Mouse (Mus musculus): ENCODE data around the gene Nup214. TPM values are rescaled to one million over a fixed set of nuclear protein-coding genes. Genes with fewer than 3 reads are reported as not detected.

Nup214 gene
- polyA plus RNA-seq, 1 experiment from 2014 or later, result 72.7 TPM

DNA sequence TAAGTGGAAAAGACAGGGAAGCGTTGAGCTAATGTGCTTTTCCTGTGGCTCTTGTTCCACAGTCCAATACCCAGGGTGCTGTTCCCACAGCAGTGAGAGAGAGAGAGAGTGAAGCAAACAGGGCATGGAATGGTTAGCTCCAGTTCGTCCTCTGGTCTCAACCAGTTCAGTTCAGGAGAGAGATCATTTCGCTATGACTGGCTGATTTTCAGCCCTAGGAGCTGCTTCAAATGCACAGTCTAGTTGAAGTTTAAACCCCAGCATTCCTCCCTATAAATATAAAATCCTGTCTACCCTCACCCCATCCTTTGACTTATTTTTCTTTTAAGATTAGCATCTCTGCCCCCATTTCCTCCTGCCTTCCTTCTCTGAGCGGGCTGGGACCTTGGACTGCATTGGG lies 1.6 kb upstream of the Nup214 start:
- no peak for ATAC-seq (ENCODE audit: insufficient read depth, low FRiP score, low TSS enrichment)
- no peak overlapping the region for H3K4me2 ChIP-seq (ENCODE audit: low read depth)
- H3K9me3 ChIP-seq (ENCODE audit: control insufficient read depth, low read length), result no peaks in the 10 kb centered on the region
- H3K27ac ChIP-seq (ENCODE audit: low read depth, low read length), result no peak overlapping the region
- H3K36me3 ChIP-seq (ENCODE audit: control insufficient read depth, insufficient read depth, low read length), result 0 out of 2 replicates have a peak, but pooled peaks cover 6% of the 10 kb centered on the region
- no peaks in the 10 kb centered on the region for H3K27me3 ChIP-seq (ENCODE audit: control insufficient read depth, insufficient read depth, low read length)
- DNase-seq (ENCODE audit: low spot score), result no peak
- H3K4me3 ChIP-seq (ENCODE audit: low read depth, low read length), result no peak overlapping the region
- H3K9ac ChIP-seq (ENCODE audit: low read length), result no peak overlapping the region
- WGBS, result 84% methylated on average over 4 of the region's 4 CpGs
- H3K4me1 ChIP-seq (ENCODE audit: control insufficient read depth, insufficient read depth, low read length), result peaks cover 6% of the 10 kb centered on the region; the same call in 1 of the 2 replicates

- peak overlapping the region; percentile 87 for H3K4me3 ChIP-seq (ENCODE audit: low read depth, low read length)
- H3K4me2 ChIP-seq (ENCODE audit: low read depth), result peak overlapping the region; percentile 82
- no peaks in the 10 kb centered on the region for H3K27me3 ChIP-seq (ENCODE audit: control insufficient read depth, insufficient read depth, low read length)
- whole genome bisulfite sequencing, result 11% methylated on average over 13 of the region's 13 CpGs
- H3K27ac ChIP-seq (ENCODE audit: low read depth, low read length), result 0 out of 2 replicates have a peak overlapping the region, but pooled peaks have one; percentile 21
- no peak for DNase-seq (ENCODE audit: low spot score)
- H3K9ac ChIP-seq (ENCODE audit: low read length), result peak overlapping the region; percentile 90
- H3K36me3 ChIP-seq (ENCODE audit: control insufficient read depth, insufficient read depth, low read length), result 0 out of 2 replicates have a peak, but pooled peaks cover 7% of the 10 kb centered on the region
- H3K4me1 ChIP-seq (ENCODE audit: control insufficient read depth, insufficient read depth, low read length), result peaks cover 6% of the 10 kb centered on the region; the same call in 1 of the 2 replicates
- no peak for ATAC-seq (ENCODE audit: insufficient read depth, low FRiP score, low TSS enrichment)
- H3K9me3 ChIP-seq (ENCODE audit: control insufficient read depth, low read length), result no peaks in the 10 kb centered on the region
Observed at GRCm38 (mm10) chr2:31974809-31975371, 654 bp downstream of the Nup214 start.

- peaks cover 29% of the 10 kb centered on the region for H3K36me3 ChIP-seq (ENCODE audit: control insufficient read depth, insufficient read depth, low read length)
- no peaks in the 10 kb centered on the region for H3K9me3 ChIP-seq (ENCODE audit: control insufficient read depth, low read length)
- no peaks in the 10 kb centered on the region for H3K4me1 ChIP-seq (ENCODE audit: control insufficient read depth, insufficient read depth, low read length)
- 88% methylated on average over 1 of the region's 1 CpGs for WGBS
- no peak overlapping the region for H3K9ac ChIP-seq (ENCODE audit: low read length)
- ATAC-seq (ENCODE audit: insufficient read depth, low FRiP score, low TSS enrichment) (no peak), DNase-seq (ENCODE audit: low spot score) (no peak)
- no peak overlapping the region for H3K4me2 ChIP-seq (ENCODE audit: low read depth)
- H3K27me3 ChIP-seq (ENCODE audit: control insufficient read depth, insufficient read depth, low read length), result no peaks in the 10 kb centered on the region
- H3K27ac ChIP-seq (ENCODE audit: low read depth, low read length), result no peak overlapping the region
- no peak overlapping the region for H3K4me3 ChIP-seq (ENCODE audit: low read depth, low read length)
Observed at GRCm38 (mm10) chr2:31987774-31988173, 13.5 kb downstream of the Nup214 start.

GRCm38 (mm10) chr2:31990961-31991360 lies 16.7 kb downstream of the Nup214 start:
- peaks cover 27% of the 10 kb centered on the region for H3K36me3 ChIP-seq (ENCODE audit: control insufficient read depth, insufficient read depth, low read length)
- no peaks in the 10 kb centered on the region for H3K27me3 ChIP-seq (ENCODE audit: control insufficient read depth, insufficient read depth, low read length)
- H3K9me3 ChIP-seq (ENCODE audit: control insufficient read depth, low read length), result no peaks in the 10 kb centered on the region
- H3K4me2 ChIP-seq (ENCODE audit: low read depth), result no peak overlapping the region
- ATAC-seq (ENCODE audit: insufficient read depth, low FRiP score, low TSS enrichment), result no peak
- H3K4me3 ChIP-seq (ENCODE audit: low read depth, low read length), result no peak overlapping the region
- DNase-seq (ENCODE audit: low spot score), result no peak
- no peak overlapping the region for H3K9ac ChIP-seq (ENCODE audit: low read length)
- H3K4me1 ChIP-seq (ENCODE audit: control insufficient read depth, insufficient read depth, low read length), result no peaks in the 10 kb centered on the region
- no peak overlapping the region for H3K27ac ChIP-seq (ENCODE audit: low read depth, low read length)
- 97% methylated on average over 4 of the region's 4 CpGs for WGBS

DNA sequence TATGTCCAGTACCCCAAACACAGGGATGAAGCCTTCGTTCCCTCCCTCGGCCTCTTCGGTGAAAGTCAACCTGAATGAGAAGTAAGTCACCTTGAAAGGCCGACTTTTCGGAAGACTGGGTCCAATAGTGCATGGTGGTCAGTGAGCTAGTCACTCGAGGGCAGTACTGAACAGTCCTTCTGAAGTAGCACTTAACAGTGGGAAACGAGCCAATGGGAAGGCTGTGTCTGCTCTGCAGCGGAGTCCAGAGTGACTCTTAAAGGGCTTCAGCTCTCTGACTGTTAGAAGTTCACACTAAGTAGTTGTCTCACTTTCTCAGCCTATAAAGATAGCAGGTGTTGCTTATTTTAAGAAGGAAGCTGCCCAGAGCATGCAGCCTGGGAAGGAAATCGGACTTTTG lies 20.7 kb downstream of the Nup214 start:
- Histone ChIP-seq H3K27ac (ENCODE audit: low read depth, low read length) (no peak overlapping the region), H3K4me1 (ENCODE audit: control insufficient read depth, insufficient read depth, low read length) (no peaks in the 10 kb centered on the region), H3K4me3 (ENCODE audit: low read depth, low read length) (no peak overlapping the region), H3K9ac (ENCODE audit: low read length) (no peak overlapping the region), H3K36me3 (ENCODE audit: control insufficient read depth, insufficient read depth, low read length) (peaks cover 34% of the 10 kb centered on the region), H3K9me3 (ENCODE audit: control insufficient read depth, low read length) (no peaks in the 10 kb centered on the region), H3K4me2 (ENCODE audit: low read depth) (no peak overlapping the region), H3K27me3 (ENCODE audit: control insufficient read depth, insufficient read depth, low read length) (no peaks in the 10 kb centered on the region)
- no peak for ATAC-seq (ENCODE audit: insufficient read depth, low FRiP score, low TSS enrichment)
- no peak for DNase-seq (ENCODE audit: low spot score)
- 94% methylated on average over 9 of the region's 9 CpGs for WGBS

GRCm38 (mm10) chr2:31996060-31996459 lies 21.8 kb downstream of the Nup214 start:
- Histone ChIP-seq H3K36me3 (ENCODE audit: control insufficient read depth, insufficient read depth, low read length) (peaks cover 27% of the 10 kb centered on the region), H3K27ac (ENCODE audit: low read depth, low read length) (no peak overlapping the region), H3K4me3 (ENCODE audit: low read depth, low read length) (no peak overlapping the region), H3K27me3 (ENCODE audit: control insufficient read depth, insufficient read depth, low read length) (no peaks in the 10 kb centered on the region), H3K9me3 (ENCODE audit: control insufficient read depth, low read length) (no peaks in the 10 kb centered on the region), H3K4me1 (ENCODE audit: control insufficient read depth, insufficient read depth, low read length) (no peaks in the 10 kb centered on the region), H3K4me2 (ENCODE audit: low read depth) (no peak overlapping the region), H3K9ac (ENCODE audit: low read length) (no peak overlapping the region)
- DNase-seq (ENCODE audit: low spot score) (no peak), ATAC-seq (ENCODE audit: insufficient read depth, low FRiP score, low TSS enrichment) (no peak)
- 94% methylated on average over 13 of the region's 13 CpGs for WGBS

GRCm38 (mm10) chr2:31997539-31997938 lies 23.3 kb downstream of the Nup214 start:
- no peaks in the 10 kb centered on the region for H3K27me3 ChIP-seq (ENCODE audit: control insufficient read depth, insufficient read depth, low read length)
- no peak overlapping the region for H3K4me2 ChIP-seq (ENCODE audit: low read depth)
- ATAC-seq (ENCODE audit: insufficient read depth, low FRiP score, low TSS enrichment) (no peak), DNase-seq (ENCODE audit: low spot score) (no peak)
- H3K9me3 ChIP-seq (ENCODE audit: control insufficient read depth, low read length), result no peaks in the 10 kb centered on the region
- WGBS, result 94% methylated on average over 5 of the region's 5 CpGs
- H3K9ac ChIP-seq (ENCODE audit: low read length), result no peak overlapping the region
- no peaks in the 10 kb centered on the region for H3K4me1 ChIP-seq (ENCODE audit: control insufficient read depth, insufficient read depth, low read length)
- H3K4me3 ChIP-seq (ENCODE audit: low read depth, low read length), result no peak overlapping the region
- no peak overlapping the region for H3K27ac ChIP-seq (ENCODE audit: low read depth, low read length)
- peaks cover 19% of the 10 kb centered on the region for H3K36me3 ChIP-seq (ENCODE audit: control insufficient read depth, insufficient read depth, low read length)

GRCm38 (mm10) chr2:31998443-31998842 lies 24.2 kb downstream of the Nup214 start:
- H3K9me3 ChIP-seq (ENCODE audit: control insufficient read depth, low read length), result no peaks in the 10 kb centered on the region
- WGBS, result 80% methylated on average over 2 of the region's 2 CpGs
- H3K4me3 ChIP-seq (ENCODE audit: low read depth, low read length), result no peak overlapping the region
- no peaks in the 10 kb centered on the region for H3K27me3 ChIP-seq (ENCODE audit: control insufficient read depth, insufficient read depth, low read length)
- no peak for DNase-seq (ENCODE audit: low spot score)
- H3K4me2 ChIP-seq (ENCODE audit: low read depth), result no peak overlapping the region
- H3K36me3 ChIP-seq (ENCODE audit: control insufficient read depth, insufficient read depth, low read length), result peaks cover 20% of the 10 kb centered on the region
- H3K9ac ChIP-seq (ENCODE audit: low read length), result no peak overlapping the region
- ATAC-seq (ENCODE audit: insufficient read depth, low FRiP score, low TSS enrichment), result no peak
- no peak overlapping the region for H3K27ac ChIP-seq (ENCODE audit: low read depth, low read length)
- H3K4me1 ChIP-seq (ENCODE audit: control insufficient read depth, insufficient read depth, low read length), result no peaks in the 10 kb centered on the region

- 93% methylated on average over 2 of the region's 2 CpGs for WGBS
- no peak overlapping the region for H3K9ac ChIP-seq (ENCODE audit: low read length)
- H3K27ac ChIP-seq (ENCODE audit: low read depth, low read length), result no peak overlapping the region
- DNase-seq (ENCODE audit: low spot score) (no peak), ATAC-seq (ENCODE audit: insufficient read depth, low FRiP score, low TSS enrichment) (no peak)
- H3K4me2 ChIP-seq (ENCODE audit: low read depth), result no peak overlapping the region
- H3K4me1 ChIP-seq (ENCODE audit: control insufficient read depth, insufficient read depth, low read length), result no peaks in the 10 kb centered on the region
- H3K9me3 ChIP-seq (ENCODE audit: control insufficient read depth, low read length), result no peaks in the 10 kb centered on the region
- H3K27me3 ChIP-seq (ENCODE audit: control insufficient read depth, insufficient read depth, low read length), result no peaks in the 10 kb centered on the region
- no peak overlapping the region for H3K4me3 ChIP-seq (ENCODE audit: low read depth, low read length)
- H3K36me3 ChIP-seq (ENCODE audit: control insufficient read depth, insufficient read depth, low read length), result peaks cover 24% of the 10 kb centered on the region
Observed at GRCm38 (mm10) chr2:32008311-32008710, 34.1 kb downstream of the Nup214 start.
